Mouse (Mus musculus) brain, embryonic 14.5 days (tissue): ENCODE measurements around the gene Prex1.

Experiments
- CTCF ChIP-seq: fragments of 200-500 bp; IDR thresholded peaks from 2 replicates; pipeline ENCODE4 v1.5.1; 2012; ENCODE audit warnings: inconsistent platforms, mild to moderate bottlenecking, moderate library complexity, borderline replicate concordance; ENCODE audit not compliant: insufficient read depth, insufficient read length; ENCODE audit errors: extremely low read depth
- POLR2A ChIP-seq: fragments of 200-500 bp; IDR thresholded peaks from 2 replicates; pipeline ENCODE4 v1.6.1; 2012; ENCODE audit warnings: mild to moderate bottlenecking, inconsistent platforms, borderline replicate concordance; ENCODE audit not compliant: poor library complexity, insufficient read depth, insufficient read length, severe bottlenecking; ENCODE audit errors: extremely low read depth

DNA sequence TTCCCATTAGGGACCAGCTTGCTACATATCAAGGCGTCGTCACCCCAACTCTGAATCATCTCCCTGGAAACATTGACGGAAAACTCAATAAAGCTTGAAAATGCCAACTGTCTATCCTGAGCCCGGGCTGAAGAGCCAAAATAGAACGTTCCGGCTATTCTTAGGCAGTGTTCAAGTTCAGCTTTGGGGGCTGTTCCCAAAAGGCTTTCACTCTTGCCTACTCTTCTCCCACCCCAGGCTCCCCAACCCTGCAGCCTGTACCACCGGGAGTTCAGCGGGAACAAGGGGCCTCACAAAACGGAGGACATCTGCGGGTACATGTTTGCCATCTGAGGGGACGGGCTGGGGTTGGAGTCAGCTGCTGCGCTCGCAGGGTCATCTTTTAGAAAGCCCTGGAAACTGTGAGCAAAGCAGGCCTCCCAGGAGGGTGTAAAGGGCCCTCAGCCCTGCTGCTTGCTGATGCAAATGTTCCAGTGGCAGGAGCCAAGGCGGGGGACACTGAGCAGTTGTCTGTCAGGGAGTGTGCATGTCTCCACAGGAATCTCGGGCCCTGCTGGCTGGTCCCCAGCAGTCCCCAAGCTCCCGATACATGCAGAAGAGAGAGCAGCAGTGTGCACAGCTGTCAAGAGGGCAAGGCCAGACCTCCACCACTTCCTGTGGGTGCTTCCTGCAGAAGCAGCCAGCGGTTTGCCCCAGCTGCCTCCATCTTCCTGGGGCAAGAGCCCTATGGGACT lies 83.5 kb downstream of the Prex1 start:
- TF ChIP-seq POLR2A: no peak
- no peak for TF ChIP-seq CTCF
